Mouse (Mus musculus): ENCODE measurements around the gene Scaf1. TPM values are rescaled to one million over a fixed set of nuclear protein-coding genes. Genes with fewer than 3 reads are reported as not detected.

The Scaf1 gene
- polyA plus RNA-seq, 1 experiment from 2014 or later = 49.6 TPM

DNA sequence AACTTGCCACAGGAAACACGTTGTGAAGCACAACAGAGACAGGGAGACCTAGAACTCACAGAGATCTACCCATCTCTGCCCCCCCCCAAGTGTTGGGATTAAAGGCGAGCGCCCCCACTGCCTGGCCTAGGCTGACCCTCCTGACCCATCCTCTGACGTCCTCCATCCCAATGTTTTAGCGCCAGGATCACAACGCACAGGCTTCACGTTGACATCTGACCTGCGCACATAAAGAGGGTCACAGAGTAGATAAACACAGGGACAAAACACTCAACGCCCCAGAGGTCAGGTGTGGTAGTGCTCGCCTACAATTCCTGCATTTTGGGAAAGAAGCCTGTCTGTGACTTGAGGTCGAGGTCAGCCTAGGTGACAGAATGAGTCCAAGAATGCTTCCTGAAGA, 20.5 kb upstream of the Scaf1 start:
- Histone ChIP-seq H3K27me3 (ENCODE audit: control insufficient read depth, insufficient read depth, low read length) (no peaks in the 10 kb centered on the region), H3K9ac (ENCODE audit: low read depth, low read length) (no peak overlapping the region), H3K9me3 (ENCODE audit: control insufficient read depth, low read length) (no peaks in the 10 kb centered on the region), H3K4me2 (replicated peaks; ENCODE audit: low read depth, low read length) (no peak overlapping the region), H3K27ac (ENCODE audit: low read depth, low read length) (no peak overlapping the region), H3K36me3 (ENCODE audit: control insufficient read depth, insufficient read depth, low read length) (peaks cover 37% of the 10 kb centered on the region), H3K4me1 (replicated peaks; ENCODE audit: control insufficient read depth, insufficient read depth, low read length) (no peaks in the 10 kb centered on the region), H3K4me3 (ENCODE audit: low read depth, low read length) (no peak overlapping the region)
- no peak for DNase-seq (ENCODE audit: low spot score)
- WGBS = 93% methylated on average over 11 of the region's 11 CpGs
- no peak for ATAC-seq (ENCODE audit: low FRiP score)

DNA sequence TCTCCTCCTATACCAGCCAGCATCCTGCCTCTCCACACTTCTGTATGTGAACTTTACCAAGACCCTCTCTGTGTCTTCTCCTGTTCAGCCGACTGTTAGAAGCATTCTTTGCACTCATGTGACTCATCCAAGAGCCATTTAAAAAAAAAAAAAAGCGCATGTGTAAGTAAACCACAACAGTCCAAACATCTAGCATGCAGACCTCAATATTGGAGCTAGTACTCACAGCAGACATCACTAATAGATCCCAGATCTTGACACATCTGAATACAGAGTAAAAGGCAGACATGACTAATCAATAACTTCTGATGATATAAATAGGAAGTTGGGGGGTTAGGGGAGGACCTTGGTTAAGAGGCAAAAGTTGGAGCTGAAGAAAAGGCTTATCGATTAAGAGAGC, 19.5 kb upstream of the Scaf1 start:
- H3K4me1 ChIP-seq (replicated peaks; ENCODE audit: control insufficient read depth, insufficient read depth, low read length) = no peaks in the 10 kb centered on the region
- no peak overlapping the region for H3K4me3 ChIP-seq (ENCODE audit: low read depth, low read length)
- H3K36me3 ChIP-seq (ENCODE audit: control insufficient read depth, insufficient read depth, low read length) = peaks cover 35% of the 10 kb centered on the region
- H3K4me2 ChIP-seq (replicated peaks; ENCODE audit: low read depth, low read length) = no peak overlapping the region
- H3K27ac ChIP-seq (ENCODE audit: low read depth, low read length) = no peak overlapping the region
- no peak for ATAC-seq (ENCODE audit: low FRiP score)
- no peaks in the 10 kb centered on the region for H3K9me3 ChIP-seq (ENCODE audit: control insufficient read depth, low read length)
- 95% methylated on average over 3 of the region's 3 CpGs for WGBS
- H3K27me3 ChIP-seq (ENCODE audit: control insufficient read depth, insufficient read depth, low read length) = no peaks in the 10 kb centered on the region
- H3K9ac ChIP-seq (ENCODE audit: low read depth, low read length) = no peak overlapping the region
- DNase-seq (ENCODE audit: low spot score) = no peak

DNA sequence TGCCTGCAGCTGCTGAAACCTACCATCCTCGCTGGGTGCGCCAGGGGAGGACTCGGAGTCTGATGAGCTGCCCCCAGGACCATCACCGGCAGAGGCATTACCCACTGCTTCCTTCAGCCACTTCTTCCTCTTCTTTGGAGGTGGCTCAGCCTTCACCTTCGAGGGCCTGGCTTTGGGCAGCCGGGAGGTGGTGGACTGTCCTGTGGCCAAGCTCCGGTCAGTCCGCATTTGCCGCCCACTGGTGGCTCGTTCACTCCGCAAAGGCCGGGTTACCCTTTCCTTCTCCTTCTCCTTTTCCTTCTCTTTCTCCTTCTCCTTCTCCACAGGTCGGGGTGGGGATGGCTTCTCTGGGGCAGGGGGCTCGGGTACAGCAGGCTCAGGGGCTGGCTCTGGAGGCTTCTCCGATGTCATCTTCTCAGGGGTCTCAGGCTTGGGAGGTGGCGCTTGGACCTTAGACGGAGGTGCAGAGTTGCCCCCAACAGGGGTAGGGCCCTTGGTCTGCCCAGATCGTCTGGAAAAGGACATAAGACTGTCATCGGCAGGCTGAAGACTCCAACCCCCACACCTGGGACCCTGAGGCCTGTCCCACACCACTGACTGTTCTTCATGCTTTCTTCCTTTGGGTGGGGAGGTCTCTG, 17.7 kb upstream of the Scaf1 start:
- DNase-seq (ENCODE audit: low spot score) = no peak

DNA sequence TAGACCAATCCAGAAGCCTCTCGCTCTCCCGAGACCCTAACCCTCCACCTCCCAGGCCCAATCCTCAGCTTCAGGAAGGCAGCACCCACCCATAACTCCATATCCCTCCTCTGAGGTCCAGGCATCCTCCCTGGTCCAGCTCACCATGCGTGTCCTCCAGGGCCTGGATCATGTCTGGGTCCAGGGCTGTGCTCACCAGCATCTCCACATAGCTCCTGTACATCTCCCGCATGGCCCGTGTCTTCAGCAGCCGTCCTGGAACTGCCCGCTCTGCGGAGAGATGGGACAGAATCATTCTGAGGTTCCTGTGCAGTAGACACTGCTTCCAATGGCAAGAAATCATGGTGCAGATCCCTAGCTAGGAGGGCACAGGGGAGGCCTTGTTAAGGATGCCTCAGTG, 14.7 kb upstream of the Scaf1 start:
- no peak overlapping the region for H3K4me3 ChIP-seq (ENCODE audit: low read depth, low read length)
- peaks cover 39% of the 10 kb centered on the region for H3K36me3 ChIP-seq (ENCODE audit: control insufficient read depth, insufficient read depth, low read length)
- H3K27me3 ChIP-seq (ENCODE audit: control insufficient read depth, insufficient read depth, low read length) = no peaks in the 10 kb centered on the region
- no peaks in the 10 kb centered on the region for H3K9me3 ChIP-seq (ENCODE audit: control insufficient read depth, low read length)
- no peak for ATAC-seq (ENCODE audit: low FRiP score)
- no peak overlapping the region for H3K9ac ChIP-seq (ENCODE audit: low read depth, low read length)
- no peak overlapping the region for H3K27ac ChIP-seq (ENCODE audit: low read depth, low read length)
- DNase-seq (ENCODE audit: low spot score) = no peak
- no peak overlapping the region for H3K4me2 ChIP-seq (replicated peaks; ENCODE audit: low read depth, low read length)
- WGBS = 98% methylated on average over 8 of the region's 8 CpGs
- H3K4me1 ChIP-seq (replicated peaks; ENCODE audit: control insufficient read depth, insufficient read depth, low read length) = no peaks in the 10 kb centered on the region

More for the DNA sequence above, 17.7 kb upstream of the Scaf1 start:
- no peak overlapping the region for H3K4me3 ChIP-seq (ENCODE audit: low read depth, low read length)
- H3K4me1 ChIP-seq (replicated peaks; ENCODE audit: control insufficient read depth, insufficient read depth, low read length) = no peaks in the 10 kb centered on the region
- 92% methylated on average over 18 of the region's 19 CpGs for WGBS
- no peak overlapping the region for H3K4me2 ChIP-seq (replicated peaks; ENCODE audit: low read depth, low read length)
- ATAC-seq (ENCODE audit: low FRiP score) = no peak
- no peaks in the 10 kb centered on the region for H3K27me3 ChIP-seq (ENCODE audit: control insufficient read depth, insufficient read depth, low read length)
- H3K9me3 ChIP-seq (ENCODE audit: control insufficient read depth, low read length) = no peaks in the 10 kb centered on the region
- no peak overlapping the region for H3K27ac ChIP-seq (ENCODE audit: low read depth, low read length)
- peaks cover 35% of the 10 kb centered on the region for H3K36me3 ChIP-seq (ENCODE audit: control insufficient read depth, insufficient read depth, low read length)
- H3K9ac ChIP-seq (ENCODE audit: low read depth, low read length) = no peak overlapping the region

DNA sequence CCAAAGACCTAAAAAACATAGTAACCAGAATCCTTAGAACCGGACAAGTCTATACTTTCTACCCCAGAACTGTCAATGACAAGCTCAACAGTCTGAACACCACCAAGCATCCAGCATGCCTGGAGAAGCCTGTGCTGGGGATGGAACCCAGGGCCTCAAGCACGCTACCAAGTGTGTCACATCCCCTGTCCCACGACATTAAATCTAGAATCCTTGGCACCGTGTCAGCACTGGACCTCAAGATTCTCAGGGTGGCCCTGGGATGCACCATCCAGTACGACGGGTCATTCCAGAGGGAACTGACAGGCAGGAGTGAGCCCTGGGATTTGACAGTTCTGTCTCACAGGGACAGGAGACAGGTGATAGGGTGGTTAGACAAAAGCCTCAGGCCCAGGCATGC, 13.8 kb upstream of the Scaf1 start:
- Histone ChIP-seq H3K27me3 (ENCODE audit: control insufficient read depth, insufficient read depth, low read length) (no peaks in the 10 kb centered on the region), H3K4me3 (ENCODE audit: low read depth, low read length) (no peak overlapping the region), H3K36me3 (ENCODE audit: control insufficient read depth, insufficient read depth, low read length) (peaks cover 39% of the 10 kb centered on the region), H3K27ac (ENCODE audit: low read depth, low read length) (no peak overlapping the region), H3K4me1 (replicated peaks; ENCODE audit: control insufficient read depth, insufficient read depth, low read length) (no peaks in the 10 kb centered on the region), H3K9ac (ENCODE audit: low read depth, low read length) (no peak overlapping the region), H3K9me3 (ENCODE audit: control insufficient read depth, low read length) (no peaks in the 10 kb centered on the region), H3K4me2 (replicated peaks; ENCODE audit: low read depth, low read length) (no peak overlapping the region)
- ATAC-seq (ENCODE audit: low FRiP score) (no peak), DNase-seq (ENCODE audit: low spot score) (no peak)
- 90% methylated on average over 6 of the region's 6 CpGs for WGBS

DNA sequence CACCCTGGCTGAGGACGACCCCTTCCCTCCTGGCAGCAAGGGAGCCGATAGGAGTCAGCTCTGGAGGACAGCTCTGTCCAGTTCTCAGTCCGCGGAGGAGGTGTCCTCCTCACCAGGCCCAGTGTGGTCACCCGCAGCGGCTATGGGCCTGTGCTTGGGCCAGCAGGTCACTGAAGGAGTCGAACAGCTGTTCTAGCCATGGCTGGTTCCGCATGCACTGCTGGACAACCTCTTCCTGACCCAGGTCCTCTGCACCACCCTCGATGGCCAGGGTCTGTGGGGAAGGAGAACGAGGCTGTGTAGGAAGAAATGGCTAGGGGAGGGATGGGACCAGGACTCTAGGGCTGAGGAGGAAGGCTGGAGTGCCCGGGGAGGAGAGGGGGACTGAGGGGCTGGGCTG, 12.2 kb upstream of the Scaf1 start:
- 93% methylated on average over 11 of the region's 11 CpGs for WGBS

DNA sequence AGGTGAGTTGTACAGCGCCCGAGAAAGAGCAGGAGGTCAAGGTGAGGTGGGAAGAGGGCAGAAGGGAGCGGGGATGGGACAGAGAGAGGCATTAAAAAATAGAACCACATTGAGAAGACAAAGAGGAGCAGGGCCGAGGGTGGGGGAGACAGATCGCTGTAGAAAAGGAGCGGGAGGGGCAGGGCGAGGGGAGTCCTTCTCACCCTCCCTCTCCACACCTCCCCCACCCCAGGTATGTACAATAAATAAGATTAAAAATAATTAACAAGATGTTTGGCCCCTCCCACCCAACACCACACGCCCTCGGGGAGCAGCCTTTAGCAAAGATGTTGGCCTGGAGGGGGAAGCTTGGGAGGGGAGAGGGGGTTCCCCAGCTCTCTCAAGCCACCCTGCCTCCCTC, 11.6 kb upstream of the Scaf1 start:
- H3K27me3 ChIP-seq (ENCODE audit: control insufficient read depth, insufficient read depth, low read length) = no peaks in the 10 kb centered on the region
- WGBS = 91% methylated on average over 9 of the region's 9 CpGs

More for the DNA sequence above, 12.2 kb upstream of the Scaf1 start:
- H3K27me3 ChIP-seq (ENCODE audit: control insufficient read depth, insufficient read depth, low read length) = no peaks in the 10 kb centered on the region
- DNase-seq (ENCODE audit: low spot score) (no peak), ATAC-seq (ENCODE audit: low FRiP score) (no peak)
- H3K4me1 ChIP-seq (replicated peaks; ENCODE audit: control insufficient read depth, insufficient read depth, low read length) = no peaks in the 10 kb centered on the region
- no peaks in the 10 kb centered on the region for H3K9me3 ChIP-seq (ENCODE audit: control insufficient read depth, low read length)
- H3K9ac ChIP-seq (ENCODE audit: low read depth, low read length) = no peak overlapping the region
- H3K4me3 ChIP-seq (ENCODE audit: low read depth, low read length) = no peak overlapping the region
- no peak overlapping the region for H3K27ac ChIP-seq (ENCODE audit: low read depth, low read length)
- no peak overlapping the region for H3K4me2 ChIP-seq (replicated peaks; ENCODE audit: low read depth, low read length)
- H3K36me3 ChIP-seq (ENCODE audit: control insufficient read depth, insufficient read depth, low read length) = peaks cover 25% of the 10 kb centered on the region

DNA sequence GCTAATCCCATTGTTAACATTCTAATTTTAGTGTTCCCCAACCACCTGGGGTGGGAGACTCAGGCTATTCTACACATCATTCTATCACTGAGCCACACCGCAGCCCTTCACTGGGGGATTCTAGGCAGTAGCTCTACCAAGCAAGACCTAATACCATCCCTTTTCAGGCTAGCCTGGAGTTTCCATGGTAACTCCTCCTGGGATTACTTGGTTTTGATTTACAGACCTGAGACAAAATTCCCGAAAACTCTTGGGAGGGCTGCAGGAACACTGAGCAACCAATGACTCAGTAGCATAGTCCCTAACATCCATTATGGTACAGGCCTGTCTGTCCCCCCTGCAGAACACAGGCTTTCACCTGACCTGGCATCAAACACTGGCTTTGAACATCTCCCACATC, 10.1 kb upstream of the Scaf1 start:
- Histone ChIP-seq H3K4me3 (ENCODE audit: low read depth, low read length) (no peak overlapping the region), H3K9me3 (ENCODE audit: control insufficient read depth, low read length) (no peaks in the 10 kb centered on the region), H3K4me2 (replicated peaks; ENCODE audit: low read depth, low read length) (no peak overlapping the region), H3K36me3 (ENCODE audit: control insufficient read depth, insufficient read depth, low read length) (peaks cover 16% of the 10 kb centered on the region), H3K9ac (ENCODE audit: low read depth, low read length) (no peak overlapping the region), H3K4me1 (replicated peaks; ENCODE audit: control insufficient read depth, insufficient read depth, low read length) (no peaks in the 10 kb centered on the region), H3K27me3 (ENCODE audit: control insufficient read depth, insufficient read depth, low read length) (no peaks in the 10 kb centered on the region), H3K27ac (ENCODE audit: low read depth, low read length) (no peak overlapping the region)
- no peak for ATAC-seq (ENCODE audit: low FRiP score)
- 57% methylated on average over 2 of the region's 2 CpGs for WGBS
- DNase-seq (ENCODE audit: low spot score) = no peak

More for the DNA sequence above, 11.6 kb upstream of the Scaf1 start:
- H3K27ac ChIP-seq (ENCODE audit: low read depth, low read length) = no peak overlapping the region
- no peaks in the 10 kb centered on the region for H3K4me1 ChIP-seq (replicated peaks; ENCODE audit: control insufficient read depth, insufficient read depth, low read length)
- no peak overlapping the region for H3K4me2 ChIP-seq (replicated peaks; ENCODE audit: low read depth, low read length)
- DNase-seq (ENCODE audit: low spot score) (no peak), ATAC-seq (ENCODE audit: low FRiP score) (no peak)
- peaks cover 23% of the 10 kb centered on the region for H3K36me3 ChIP-seq (ENCODE audit: control insufficient read depth, insufficient read depth, low read length)
- no peak overlapping the region for H3K9ac ChIP-seq (ENCODE audit: low read depth, low read length)
- no peaks in the 10 kb centered on the region for H3K9me3 ChIP-seq (ENCODE audit: control insufficient read depth, low read length)
- H3K4me3 ChIP-seq (ENCODE audit: low read depth, low read length) = no peak overlapping the region

DNA sequence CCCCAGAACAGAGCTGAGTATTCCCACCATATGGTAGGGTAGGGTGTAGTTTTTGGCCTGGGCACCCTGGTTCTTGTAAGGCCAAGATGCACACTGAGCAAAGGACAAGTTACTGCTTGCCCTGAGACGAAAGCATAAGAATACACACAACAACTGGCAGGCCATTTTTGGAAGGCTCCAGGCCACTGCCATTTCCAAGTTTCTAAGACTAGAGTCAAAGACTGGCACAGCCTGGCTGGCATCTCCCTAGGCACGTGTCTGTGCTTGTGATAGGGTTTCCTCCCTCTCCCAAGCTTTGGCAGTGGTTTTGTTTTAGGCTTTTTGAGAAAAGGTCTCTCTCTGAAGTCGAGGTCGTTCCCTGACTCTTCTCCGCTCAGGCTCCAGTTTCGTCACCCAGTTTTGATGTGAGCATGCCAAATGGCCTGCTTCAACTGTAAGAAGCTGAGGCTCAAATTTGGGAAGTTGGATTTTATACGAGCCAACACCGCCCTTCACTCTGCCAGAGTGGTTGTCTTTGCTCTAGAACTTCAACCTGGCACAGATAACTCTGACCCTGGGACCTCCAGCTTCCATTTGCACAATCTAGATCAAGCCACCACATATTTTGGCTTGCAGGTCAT, 9.5 kb upstream of the Scaf1 start:
- H3K4me2 ChIP-seq (replicated peaks; ENCODE audit: low read depth, low read length) = no peak overlapping the region
- H3K4me1 ChIP-seq (replicated peaks; ENCODE audit: control insufficient read depth, insufficient read depth, low read length) = no peaks in the 10 kb centered on the region
- ATAC-seq (ENCODE audit: low FRiP score) (no peak), DNase-seq (ENCODE audit: low spot score) (no peak)
- H3K9me3 ChIP-seq (ENCODE audit: control insufficient read depth, low read length) = no peaks in the 10 kb centered on the region
- H3K27me3 ChIP-seq (ENCODE audit: control insufficient read depth, insufficient read depth, low read length) = no peaks in the 10 kb centered on the region
- no peak overlapping the region for H3K9ac ChIP-seq (ENCODE audit: low read depth, low read length)
- 85% methylated on average over 8 of the region's 8 CpGs for WGBS
- no peak overlapping the region for H3K27ac ChIP-seq (ENCODE audit: low read depth, low read length)
- H3K36me3 ChIP-seq (ENCODE audit: control insufficient read depth, insufficient read depth, low read length) = peaks cover 13% of the 10 kb centered on the region; the same call in 1 of the 2 replicates
- no peak overlapping the region for H3K4me3 ChIP-seq (ENCODE audit: low read depth, low read length)

Data from hindbrain, embryonic 11.5 days (tissue).